22 mouse cellular contexts compared by ENCODE assay signal in the genomic region with DNA sequence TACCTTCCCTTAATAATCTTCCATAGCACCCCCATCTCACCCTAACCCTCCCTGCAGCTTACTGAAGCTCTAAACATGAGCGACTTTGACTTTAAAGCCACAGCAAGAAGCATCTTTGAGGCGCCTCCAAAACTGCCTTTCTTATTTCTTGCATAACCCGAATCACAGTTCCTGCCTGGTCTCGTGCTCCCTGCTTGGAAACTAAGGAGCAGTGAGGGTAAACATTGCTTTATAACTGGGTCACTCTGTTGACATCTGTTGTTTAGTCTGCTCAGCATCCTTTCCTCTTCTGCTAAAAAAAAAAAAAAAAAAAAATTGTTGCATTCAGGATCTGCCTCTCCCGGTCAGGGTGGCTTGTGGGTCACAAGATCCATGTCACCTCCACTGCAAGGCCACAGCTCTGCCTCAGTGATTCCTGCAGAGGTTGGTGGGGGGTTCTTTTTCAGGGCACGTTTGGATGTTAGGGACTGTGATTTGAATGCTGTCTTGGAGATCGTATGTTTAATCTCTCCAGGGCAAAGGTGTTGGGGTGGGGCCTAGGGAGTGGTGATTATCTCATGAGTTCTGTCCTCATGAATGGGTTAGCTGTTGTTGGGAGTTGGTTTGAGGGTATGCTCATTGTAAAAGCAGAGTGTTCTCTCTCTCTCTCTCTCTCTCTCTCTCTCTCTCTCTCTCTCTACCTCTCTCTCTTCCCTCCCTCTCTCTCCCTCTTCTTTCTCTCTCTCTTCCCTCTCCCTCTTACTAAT. TPM values are rescaled to one million over a fixed set of nuclear protein-coding genes. Genes with fewer than 3 reads are reported as not detected.
DNase-seq lines count a peak whose midpoint lies in the region; TF ChIP-seq lines count a peak whose summit lies in the region.
"Had no signal": no experiment of that assay in that cellular context is flagged by ENCODE, and none has a peak within 500 bp of the region (broad histone marks: within the 10 kb centered on the region; RNA-seq: fewer than 3 reads in every experiment).

No protein-coding gene starts in this region.

- no peak overlapping the region for H3K27ac ChIP-seq in heart, embryonic 10.5 days
- peak overlapping the region; percentile 53 for H3K27ac ChIP-seq in brown adipose tissue, adult 24 weeks (replicated peaks; ENCODE audit: low read depth, low read length)
- H3K27ac ChIP-seq in small intestine, adult 2 months (ENCODE audit: insufficient read depth, low read depth, low read length), result peak overlapping the region; percentile 40
- H3K27ac ChIP-seq: forebrain, embryonic 12.5 days; heart, embryonic 13.5 days; hindbrain, embryonic 13.5 days; limb, embryonic 15.5 days; midbrain, embryonic 10.5 days had no signal

- no peaks in the 10 kb centered on the region for H3K4me1 ChIP-seq in heart, embryonic 10.5 days
- no peaks in the 10 kb centered on the region; the same call in 1 of the 2 replicates for H3K4me1 ChIP-seq in brown adipose tissue, adult 24 weeks (ENCODE audit: control insufficient read depth, insufficient read depth, insufficient read length, low read length)
- H3K4me1 ChIP-seq in small intestine, adult 2 months (ENCODE audit: control insufficient read depth, insufficient read depth, insufficient read length, low read length), result peaks cover 9% of the 10 kb centered on the region; the same call in 1 of the 2 replicates
- H3K4me1 ChIP-seq: forebrain, embryonic 12.5 days; heart, embryonic 13.5 days; hindbrain, embryonic 13.5 days; limb, embryonic 15.5 days; midbrain, embryonic 10.5 days had no signal

- no peaks in the 10 kb centered on the region for H3K27me3 ChIP-seq in heart, embryonic 10.5 days (ENCODE audit: insufficient read depth, poor library complexity, severe bottlenecking)
- H3K27me3 ChIP-seq in small intestine, adult 2 months (ENCODE audit: control insufficient read depth, insufficient read depth, low read length), result no peaks in the 10 kb centered on the region
- H3K27me3 ChIP-seq: forebrain, embryonic 12.5 days; hindbrain, embryonic 13.5 days; limb, embryonic 15.5 days had no signal

- TF ChIP-seq CTCF in small intestine, adult 2 months (IDR thresholded peaks at IDR 0.05; ENCODE audit: extremely low read depth, insufficient read length, insufficient replicate concordance, low read depth, low read length), result no peak

- H3K4me3 ChIP-seq in heart, embryonic 10.5 days, result no peak overlapping the region
- peak overlapping the region; percentile 13; the same call in 1 of the 2 replicates for H3K4me3 ChIP-seq in brown adipose tissue, adult 24 weeks (ENCODE audit: insufficient read depth, low read depth, low read length)
- no peak overlapping the region for H3K4me3 ChIP-seq in small intestine, adult 2 months (ENCODE audit: low read depth, low read length)
- H3K4me3 ChIP-seq: forebrain, embryonic 12.5 days; heart, embryonic 13.5 days; hindbrain, embryonic 13.5 days; limb, embryonic 15.5 days; midbrain, embryonic 10.5 days had no signal

- DNase-seq in heart, adult 18-20 months, result peak; percentile 34 to 58
- no peak for DNase-seq in heart, embryonic 10.5 days (ENCODE audit: low spot score)
- DNase-seq in lung, postnatal 10 days, result peak; percentile 70
- no peak for DNase-seq in layer of hippocampus, postnatal 36 days
- DNase-seq in urinary bladder, postnatal 10 days (ENCODE audit: low spot score), result no peak
- DNase-seq: adrenal gland, postnatal 25 days; cerebellum, adult 9-11 months; gastrocnemius, postnatal 10 days; liver, postnatal 0 days; thymus, postnatal 25 days had no signal

- no peak for TF ChIP-seq POLR2A in small intestine, adult 2 months (IDR thresholded peaks at IDR 0.05; ENCODE audit: low read depth, low read length)

- no peaks in the 10 kb centered on the region for H3K36me3 ChIP-seq in heart, embryonic 10.5 days
- no peaks in the 10 kb centered on the region for H3K36me3 ChIP-seq in small intestine, adult 2 months (ENCODE audit: control insufficient read depth, insufficient read depth, low read length)
- H3K36me3 ChIP-seq: forebrain, embryonic 12.5 days; heart, embryonic 13.5 days; hindbrain, embryonic 13.5 days; limb, embryonic 15.5 days; midbrain, embryonic 10.5 days had no signal

- H3K9me3 ChIP-seq in heart, embryonic 10.5 days, result no peaks in the 10 kb centered on the region
- H3K9me3 ChIP-seq: forebrain, embryonic 12.5 days; heart, embryonic 13.5 days; hindbrain, embryonic 13.5 days; limb, embryonic 15.5 days; midbrain, embryonic 10.5 days had no signal

- 58% methylated on average over 7 of the region's 7 CpGs for WGBS in heart, embryonic 10.5 days
- 23% methylated on average over 7 of the region's 7 CpGs for WGBS in small intestine, adult 2 months

RNA-seq across cellular contexts. Expression of gene Chp2, which starts 10.8 kb away (rescaled TPM):
- total RNA-seq in heart, adult 18-20 months (2021), result 1 to 10 TPM; 3.7 to 3.8 TPM
- polyA plus RNA-seq in heart, embryonic 10.5 days (2016; fragmentation: Nextera tagmentation; extraction: Ambion mirVana), result 0.18 TPM in 1 of 2 replicates, not detected in the other
- polyA plus RNA-seq in brown adipose tissue, adult 24 weeks (2012; ENCODE audit: insufficient read depth, insufficient read length, missing spikeins), result 3.6 and 5.9 TPM in 2 replicates
- polyA plus RNA-seq in small intestine, adult 2 months (2012; rRNA removed), result 97.0 and 197 TPM in 2 replicates
- 1 to 10 TPM; 2.3 to 3.1 TPM for total RNA-seq in layer of hippocampus, postnatal 36 days (2021)
- total RNA-seq: CH12.LX; MEL; neutrophil, adult 5-6 weeks had no signal
- polyA plus RNA-seq: embryonic facial prominence, embryonic 11.5 days; midbrain, embryonic 10.5 days had no signal

RNA-seq across cellular contexts. Expression of gene Ern2, which starts 22.4 kb away (rescaled TPM):
- total RNA-seq in heart, adult 18-20 months (2021), result not detected
- not detected in 2 replicates for polyA plus RNA-seq in heart, embryonic 10.5 days (2016; fragmentation: Nextera tagmentation; extraction: Ambion mirVana)
- polyA plus RNA-seq in brown adipose tissue, adult 24 weeks (2012; ENCODE audit: insufficient read depth, insufficient read length, missing spikeins), result not detected in 2 replicates
- 23.1 and 23.5 TPM in 2 replicates for polyA plus RNA-seq in small intestine, adult 2 months (2012; rRNA removed)
- total RNA-seq in layer of hippocampus, postnatal 36 days (2021), result under 1 TPM; 0.33 to 0.50 TPM
- total RNA-seq: CH12.LX; gastrocnemius, postnatal 10 days; heart, postnatal 25 days; MEL; neutrophil, adult 5-6 weeks had no signal
- polyA plus RNA-seq: embryonic facial prominence, embryonic 11.5 days; heart, embryonic 13.5 days; limb, embryonic 15.5 days; liver, postnatal 0 days; midbrain, embryonic 10.5 days had no signal

RNA-seq across cellular contexts. Expression of gene Plk1, which starts 49.2 kb away (rescaled TPM):
- under 1 TPM; 0.41 to 0.94 TPM for total RNA-seq in heart, adult 18-20 months (2021)
- polyA plus RNA-seq in heart, embryonic 10.5 days (2016; fragmentation: Nextera tagmentation; extraction: Ambion mirVana), result 143 and 172 TPM in 2 replicates
- not detected in 2 replicates for polyA plus RNA-seq in brown adipose tissue, adult 24 weeks (2012; ENCODE audit: insufficient read depth, insufficient read length, missing spikeins)
- 9.0 and 21.2 TPM in 2 replicates for polyA plus RNA-seq in small intestine, adult 2 months (2012; rRNA removed)
- 1 to 10 TPM; 2.7 to 2.8 TPM for total RNA-seq in layer of hippocampus, postnatal 36 days (2021)

Comparison
In these comparisons a context has a peak if more than half of its experiments do, and no peak if none do; other contexts are left out.
1. DNase-seq: peak in heart, adult 18-20 months (2 of 2) and lung, postnatal 10 days (single experiment); none in heart, embryonic 10.5 days (single experiment), layer of hippocampus, postnatal 36 days (0 of 2) and urinary bladder, postnatal 10 days (single experiment).
2. RNA of gene Chp2, which starts 10.8 kb away (polyA plus RNA-seq): 97.0 to 197 TPM in small intestine, adult 2 months; 3.6 to 5.9 TPM in brown adipose tissue, adult 24 weeks and 0.18 TPM in heart, embryonic 10.5 days; every median in the first group is over 10 times any median in the second.
3. RNA of gene Ern2, which starts 22.4 kb away (polyA plus RNA-seq): 23.1 to 23.5 TPM in small intestine, adult 2 months; not detected in brown adipose tissue, adult 24 weeks and not detected in heart, embryonic 10.5 days; every median in the first group is over 10 times any median in the second.